Mouse (Mus musculus) stomach, embryonic 14.5 days (tissue): ENCODE results near the gene Grifin. TPM values are rescaled to one million over a fixed set of nuclear protein-coding genes. Genes with fewer than 3 reads are reported as not detected.

Experiments
- ATAC-seq: fragments of 200-750 bp; cut with Nextera tagmentation; 2 replicates; pipeline ENCODE4 v1.8.0; 2017; ENCODE audit warnings: low read depth, moderate TSS enrichment; ENCODE audit not compliant: insufficient number of reproducible peaks, insufficient read depth, low FRiP score
- H3K27ac ChIP-seq: fragments of 300-500 bp; sonication (generic); 2 replicates; pipeline ENCODE4 v1.5.1; 2014; ENCODE audit warnings: mild to moderate bottlenecking, low read length, moderate library complexity, mixed read lengths
- H3K27me3 ChIP-seq: fragments of 300-500 bp; sonication (generic); 2 replicates; pipeline ENCODE4 v1.6.1; 2014; ENCODE audit warnings: low read length, control low read depth, mixed read lengths; ENCODE audit not compliant: control insufficient read depth, insufficient read depth
- H3K36me3 ChIP-seq: fragments of 300-500 bp; sonication (generic); 2 replicates; pipeline ENCODE4 v1.6.1; 2014; ENCODE audit warnings: mild to moderate bottlenecking, control low read depth, low read length, moderate library complexity, mixed read lengths; ENCODE audit not compliant: control insufficient read depth, insufficient read depth
- H3K4me1 ChIP-seq: fragments of 300-500 bp; sonication (generic); 2 replicates; pipeline ENCODE4 v1.6.1; 2014; ENCODE audit warnings: low read length, control low read depth, mixed read lengths; ENCODE audit not compliant: control insufficient read depth, insufficient read depth
- H3K4me2 ChIP-seq: fragments of 300-500 bp; sonication (generic); replicated peaks from 2 replicates; pipeline ENCODE4 v1.6.1; 2014; ENCODE audit warnings: low read depth, low read length, control low read depth
- H3K4me3 ChIP-seq: fragments of 300-500 bp; sonication (generic); 2 replicates; pipeline ENCODE4 v1.5.1; 2014; ENCODE audit warnings: low read depth, low read length, control low read depth
- H3K9ac ChIP-seq: fragments of 300-500 bp; sonication (generic); replicated peaks from 2 replicates; pipeline ENCODE4 v1.6.1; 2014; ENCODE audit warnings: low read depth, mild to moderate bottlenecking, control low read depth, low read length, moderate library complexity, mixed read lengths
- H3K9me3 ChIP-seq: fragments of 300-500 bp; sonication (generic); 2 replicates; pipeline ENCODE4 v1.6.1; 2016; ENCODE audit warnings: low read depth, low read length, control low read depth; ENCODE audit not compliant: control insufficient read depth
- WGBS: fragments of 180-500 bp; shearing (Covaris S2); extraction: QIAGEN DNeasy Blood & Tissue Kit; methylation state at CpG from one replicate; pipeline ENCODE4 v1.1.7; 2014; 5-methylcytosine and 5-hydroxymethylcytosine counted together
- polyA plus RNA-seq: library from polyadenylated mRNA; unstranded; fragments of >200 nt; fragmentation: Nextera tagmentation; extraction: Ambion mirVana; gene quantifications from 2 replicates; pipeline ENCODE4 v1.2.1, GENCODE M21; 2014

The Grifin gene
- 0.74 TPM in 1 of 2 replicates, not detected in the other for polyA plus RNA-seq

DNA sequence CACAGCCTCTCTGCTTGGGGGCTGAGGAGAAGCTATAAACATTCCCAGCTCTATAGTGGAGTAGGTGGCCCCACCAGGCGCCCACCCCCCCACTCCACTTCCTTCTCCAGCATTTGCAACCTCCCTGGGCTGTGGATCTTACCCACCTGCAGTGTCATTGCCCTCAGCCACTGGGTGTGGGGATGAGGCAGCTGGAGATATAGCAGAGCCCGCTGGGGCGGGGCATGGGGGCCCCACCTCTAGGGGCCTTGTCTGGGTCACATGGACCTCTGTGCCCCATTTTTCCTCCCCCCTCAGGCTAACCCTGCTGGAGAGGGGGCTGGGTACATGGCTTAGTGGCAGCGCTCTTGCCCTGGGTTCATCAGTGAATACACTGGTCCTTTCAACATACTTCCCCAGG, at the start of gene Grifin:
Gene Grifin (minus strand): TSS at position 176 of the 400 bp plus-strand sequence.
- Histone ChIP-seq H3K36me3 (no peaks in the 10 kb centered on the region), H3K9me3 (no peaks in the 10 kb centered on the region), H3K4me2 (no peak within 1 kb of the TSS), H3K9ac (no peak within 1 kb of the TSS), H3K4me1 (peaks cover 27% of the 10 kb centered on the region), H3K27ac (peak within 1 kb of the TSS; percentile 66; the same call in 1 of the 2 replicates), H3K27me3 (no peaks in the 10 kb centered on the region), H3K4me3 (no peak within 1 kb of the TSS)
- WGBS: 69% methylated on average over 4 of the region's 4 CpGs
- ATAC-seq: 0 out of 2 replicates have a peak, but pooled peaks have one; percentile 5

DNA sequence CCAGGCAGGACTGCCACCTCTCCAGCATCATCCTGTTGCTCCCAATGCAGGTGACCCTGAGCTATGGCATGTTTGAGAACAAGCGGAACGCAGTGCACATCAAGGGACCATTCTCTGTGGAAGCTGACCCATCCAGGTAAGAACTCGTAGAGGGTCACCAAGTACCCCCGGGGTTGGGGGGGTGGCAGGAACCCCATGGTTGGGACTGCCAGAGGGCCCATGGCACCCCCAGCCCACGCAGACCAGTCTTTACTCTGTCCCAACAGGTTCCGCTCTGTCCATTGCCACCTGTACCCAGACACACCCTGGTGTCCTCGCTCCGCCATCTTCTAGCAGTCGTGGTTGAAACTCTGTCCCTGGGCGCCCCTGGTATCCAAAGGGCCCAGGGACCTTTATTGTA, 49.3 kb upstream of the Grifin start:
- Histone ChIP-seq H3K4me1 (peaks cover 29% of the 10 kb centered on the region), H3K4me3 (no peak overlapping the region), H3K27me3 (peaks cover 2% of the 10 kb centered on the region; the same call in 1 of the 2 replicates), H3K4me2 (no peak overlapping the region), H3K9me3 (no peaks in the 10 kb centered on the region), H3K27ac (no peak overlapping the region), H3K9ac (no peak overlapping the region), H3K36me3 (peaks cover 23% of the 10 kb centered on the region)
- no peak for ATAC-seq
- 94% methylated on average over 10 of the region's 10 CpGs for WGBS

DNA sequence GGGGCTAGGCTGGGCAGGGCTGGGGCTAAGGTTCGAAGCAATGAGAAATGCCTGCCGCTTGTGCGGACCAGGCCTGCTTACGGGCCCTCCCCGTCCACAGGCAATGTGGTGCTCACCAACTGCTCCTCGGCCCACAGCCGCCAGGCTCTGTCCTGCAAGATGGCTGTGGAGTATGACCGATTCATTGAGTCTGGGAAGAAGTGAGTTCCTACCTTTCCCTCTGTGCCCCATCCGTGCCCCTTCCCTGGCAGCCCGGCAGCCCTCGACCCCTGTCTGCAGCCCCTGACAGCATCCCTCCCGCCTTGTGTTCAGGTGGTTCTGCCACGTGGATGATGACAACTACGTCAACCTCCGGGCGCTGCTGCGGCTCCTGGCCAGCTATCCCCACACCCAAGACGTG, 47.3 kb upstream of the Grifin start:
- peak overlapping the region; percentile 96 for H3K27ac ChIP-seq

DNA sequence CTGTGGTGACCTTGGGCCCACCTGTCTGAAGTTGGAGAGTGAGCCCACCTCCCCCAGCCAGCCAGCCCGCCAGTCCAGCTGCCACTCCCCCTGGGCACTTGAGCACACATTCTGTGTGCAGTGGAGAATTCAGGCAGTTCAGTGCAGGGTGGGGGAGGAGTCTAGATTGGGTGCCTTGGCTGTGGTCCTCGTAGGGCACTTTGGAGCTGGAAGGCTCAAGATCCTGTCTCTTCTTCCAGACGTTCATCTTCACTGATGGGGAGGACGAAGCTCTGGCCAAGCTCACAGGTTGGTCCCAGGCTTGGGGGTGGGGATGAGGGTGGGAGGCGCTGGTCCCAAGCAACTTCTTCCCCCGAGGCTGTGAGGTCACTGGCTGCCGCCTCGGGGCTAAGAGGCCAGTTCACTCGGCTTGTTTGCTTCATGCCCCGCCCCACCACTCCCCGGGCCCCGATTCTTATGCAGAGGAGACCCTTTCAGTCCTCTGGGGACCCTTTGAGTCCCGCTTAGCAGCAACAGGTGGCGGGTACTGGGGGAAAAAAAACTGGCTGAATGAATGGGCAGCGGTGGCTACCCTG, 46.8 kb upstream of the Grifin start:
- H3K27ac ChIP-seq: peak overlapping the region; percentile 96
- no peaks in the 10 kb centered on the region for H3K9me3 ChIP-seq
- WGBS: 22% methylated on average over 15 of the region's 15 CpGs
- ATAC-seq: no peak; the same call in 1 of the 2 replicates
- H3K4me1 ChIP-seq: peaks cover 33% of the 10 kb centered on the region
- peak overlapping the region; percentile 72 for H3K4me2 ChIP-seq
- H3K36me3 ChIP-seq: peaks cover 23% of the 10 kb centered on the region
- peak overlapping the region; percentile 64 for H3K4me3 ChIP-seq
- peak overlapping the region; percentile 18; the same call in 1 of the 2 replicates for H3K9ac ChIP-seq
- peaks cover 3% of the 10 kb centered on the region; the same call in 1 of the 2 replicates for H3K27me3 ChIP-seq

More for the DNA sequence above, 47.3 kb upstream of the Grifin start:
- ATAC-seq: no peak
- peaks cover 23% of the 10 kb centered on the region for H3K36me3 ChIP-seq
- H3K4me1 ChIP-seq: peaks cover 30% of the 10 kb centered on the region
- no peaks in the 10 kb centered on the region for H3K9me3 ChIP-seq
- H3K4me3 ChIP-seq: peak overlapping the region; percentile 64
- peaks cover 3% of the 10 kb centered on the region; the same call in 1 of the 2 replicates for H3K27me3 ChIP-seq
- H3K4me2 ChIP-seq: peak overlapping the region; percentile 72
- WGBS: 56% methylated on average over 18 of the region's 18 CpGs
- H3K9ac ChIP-seq: peak overlapping the region; percentile 18; the same call in 1 of the 2 replicates

DNA sequence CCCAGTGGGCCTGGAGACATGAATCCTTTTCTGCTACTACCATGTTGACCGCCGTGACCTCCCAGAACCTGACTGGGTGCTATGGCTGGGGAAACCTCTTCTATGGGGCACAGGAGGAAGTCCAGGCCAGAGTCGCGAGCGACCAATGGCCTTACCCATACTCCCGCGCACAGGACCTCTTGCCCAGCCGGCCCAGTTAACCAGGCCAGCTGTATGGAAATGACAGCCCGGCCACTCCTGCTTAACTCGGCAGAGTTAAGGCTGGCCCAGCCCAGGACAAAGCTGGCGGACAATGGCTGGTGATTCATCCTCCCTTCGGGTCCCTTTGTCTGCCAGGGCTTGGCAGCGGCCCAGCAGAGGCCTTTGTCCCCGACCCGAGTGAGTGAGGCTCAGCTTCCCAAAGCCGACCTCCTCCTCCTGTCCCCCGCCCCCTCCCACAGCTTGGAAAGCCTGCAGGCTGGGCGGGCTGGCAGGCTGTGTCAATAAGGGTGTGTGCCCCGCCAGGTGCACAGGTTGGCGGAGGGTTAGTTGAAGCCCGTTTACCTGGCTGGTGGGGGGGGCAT, 46.2 kb upstream of the Grifin start:
- ATAC-seq: peak; percentile 75
- H3K27ac ChIP-seq: peak overlapping the region; percentile 96
- peaks cover 3% of the 10 kb centered on the region; the same call in 1 of the 2 replicates for H3K27me3 ChIP-seq
- peaks cover 39% of the 10 kb centered on the region for H3K4me1 ChIP-seq
- peak overlapping the region; percentile 40 for H3K9ac ChIP-seq
- H3K36me3 ChIP-seq: peaks cover 23% of the 10 kb centered on the region
- H3K4me2 ChIP-seq: peak overlapping the region; percentile 72
- no peaks in the 10 kb centered on the region for H3K9me3 ChIP-seq
- H3K4me3 ChIP-seq: peak overlapping the region; percentile 64; the same call in 1 of the 2 replicates
- 14% methylated on average over 21 of the region's 21 CpGs for WGBS

DNA sequence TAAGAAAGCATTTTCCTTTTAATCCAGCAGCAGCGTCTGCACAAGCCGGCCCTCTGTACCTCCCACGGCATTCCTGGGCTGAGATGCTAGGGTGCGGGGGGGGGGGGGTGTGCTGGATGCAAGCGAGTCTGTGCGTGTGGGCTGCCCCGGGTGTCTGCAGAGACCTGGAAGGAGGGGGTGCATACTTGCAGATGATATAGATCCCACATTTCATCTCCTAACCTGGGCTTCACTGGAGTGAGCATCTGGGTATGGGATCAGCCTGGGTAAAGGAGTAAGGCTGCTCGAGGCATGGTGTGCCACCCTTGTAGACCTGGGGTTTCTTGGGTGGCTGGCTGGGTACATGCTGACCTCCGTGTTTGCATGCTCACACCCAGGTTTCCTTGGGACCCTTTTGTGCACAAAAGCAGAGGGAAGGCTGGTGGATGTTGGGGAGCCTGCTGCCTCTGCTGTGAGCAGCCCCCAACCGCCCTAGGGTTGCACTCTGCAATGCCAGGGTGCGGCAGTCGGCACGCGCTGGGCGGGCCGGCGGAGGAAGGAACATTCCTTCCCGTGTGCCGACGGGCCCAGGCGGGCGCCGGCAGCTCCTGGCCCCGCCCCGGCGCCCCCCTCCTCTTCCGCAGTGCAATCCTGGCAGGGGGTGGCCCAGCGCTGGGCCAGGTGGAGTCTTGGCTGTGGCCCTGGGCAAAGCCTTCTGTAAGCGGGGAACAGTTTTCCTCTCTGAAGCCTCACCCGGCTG, 45.6 kb upstream of the Grifin start:
- Histone ChIP-seq H3K4me3 (peak overlapping the region; percentile 64), H3K4me1 (peaks cover 45% of the 10 kb centered on the region), H3K27me3 (peaks cover 3% of the 10 kb centered on the region; the same call in 1 of the 2 replicates), H3K36me3 (peaks cover 23% of the 10 kb centered on the region), H3K9ac (peak overlapping the region; percentile 40), H3K27ac (peak overlapping the region; percentile 96), H3K4me2 (peak overlapping the region; percentile 72), H3K9me3 (no peaks in the 10 kb centered on the region)
- peak; percentile 16 for ATAC-seq
- WGBS: 4% methylated on average over 30 of the region's 30 CpGs

DNA sequence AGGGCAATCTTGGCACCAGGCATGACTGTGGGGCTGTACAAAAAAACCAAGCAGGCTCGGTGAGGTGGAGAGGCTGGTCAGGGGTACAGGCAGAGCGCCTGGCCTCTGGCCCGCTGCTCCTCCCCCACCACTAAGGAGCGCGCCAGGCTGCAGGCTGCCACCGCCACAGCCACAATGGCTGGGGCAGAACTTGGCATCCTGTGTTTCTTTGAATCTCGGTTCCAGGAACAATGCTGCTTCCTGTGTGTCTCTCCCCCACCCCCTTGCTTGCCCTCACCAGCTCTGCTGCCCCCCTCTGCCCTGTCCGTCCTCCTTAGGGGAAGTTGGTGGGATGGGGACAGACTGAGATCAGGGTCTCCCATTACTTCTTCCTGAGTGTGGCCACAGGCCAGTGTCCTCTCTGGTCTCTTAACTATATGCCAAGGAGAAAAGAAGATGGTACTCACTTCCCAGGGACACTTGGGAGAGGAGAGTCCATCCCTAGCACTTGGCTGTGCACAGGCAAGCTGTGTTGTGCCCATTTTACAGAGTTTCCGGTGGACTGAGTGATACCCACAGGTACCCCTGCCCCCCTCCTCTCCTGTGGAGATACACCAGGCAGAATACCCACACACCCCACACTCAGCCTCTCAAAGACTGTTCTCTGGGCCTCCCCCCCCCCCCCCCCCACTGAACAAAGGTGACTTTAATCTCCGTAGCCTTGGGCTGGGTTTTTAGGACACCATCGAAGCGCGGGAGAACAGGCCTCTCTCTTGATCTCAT, 44.8 kb upstream of the Grifin start:
- H3K9ac ChIP-seq: peak overlapping the region; percentile 68; the same call in 1 of the 2 replicates
- peaks cover 20% of the 10 kb centered on the region for H3K36me3 ChIP-seq
- no peak for ATAC-seq
- peaks cover 3% of the 10 kb centered on the region; the same call in 1 of the 2 replicates for H3K27me3 ChIP-seq
- H3K27ac ChIP-seq: peak overlapping the region; percentile 96
- H3K9me3 ChIP-seq: no peaks in the 10 kb centered on the region
- H3K4me2 ChIP-seq: peak overlapping the region; percentile 72
- H3K4me1 ChIP-seq: peaks cover 45% of the 10 kb centered on the region
- 27% methylated on average over 13 of the region's 13 CpGs for WGBS
- peak overlapping the region; percentile 64 for H3K4me3 ChIP-seq

DNA sequence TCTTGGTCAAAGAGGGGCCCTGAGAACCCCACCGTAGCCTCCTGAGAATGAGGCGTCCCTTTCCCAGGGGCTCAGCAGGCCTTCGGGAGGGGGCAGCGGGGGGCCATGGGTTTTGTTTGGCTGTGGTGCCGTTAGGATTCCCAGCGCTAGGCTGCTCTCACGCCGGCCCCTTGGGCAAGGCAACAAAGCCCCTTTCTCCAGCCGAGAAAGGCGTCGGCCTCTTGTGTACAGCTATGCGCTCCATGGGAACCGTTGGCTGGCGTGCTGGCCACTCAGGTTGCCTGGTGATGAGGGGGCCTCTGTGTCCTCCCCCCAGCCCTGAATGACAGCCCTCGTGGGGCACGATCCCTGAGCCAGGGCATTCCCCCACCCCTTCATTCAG, 43.8 kb upstream of the Grifin start:
- H3K9me3 ChIP-seq: no peaks in the 10 kb centered on the region
- peak overlapping the region; percentile 68 for H3K9ac ChIP-seq
- peaks cover 11% of the 10 kb centered on the region for H3K36me3 ChIP-seq
- H3K4me2 ChIP-seq: peak overlapping the region; percentile 72
- H3K4me1 ChIP-seq: peaks cover 45% of the 10 kb centered on the region
- no peak for ATAC-seq
- 5% methylated on average over 16 of the region's 16 CpGs for WGBS
- H3K27ac ChIP-seq: peak overlapping the region; percentile 96
- peaks cover 3% of the 10 kb centered on the region; the same call in 1 of the 2 replicates for H3K27me3 ChIP-seq
- H3K4me3 ChIP-seq: peak overlapping the region; percentile 64
